Comparison of ENCODE assay signal across 21 mouse cellular contexts in the genomic region with DNA sequence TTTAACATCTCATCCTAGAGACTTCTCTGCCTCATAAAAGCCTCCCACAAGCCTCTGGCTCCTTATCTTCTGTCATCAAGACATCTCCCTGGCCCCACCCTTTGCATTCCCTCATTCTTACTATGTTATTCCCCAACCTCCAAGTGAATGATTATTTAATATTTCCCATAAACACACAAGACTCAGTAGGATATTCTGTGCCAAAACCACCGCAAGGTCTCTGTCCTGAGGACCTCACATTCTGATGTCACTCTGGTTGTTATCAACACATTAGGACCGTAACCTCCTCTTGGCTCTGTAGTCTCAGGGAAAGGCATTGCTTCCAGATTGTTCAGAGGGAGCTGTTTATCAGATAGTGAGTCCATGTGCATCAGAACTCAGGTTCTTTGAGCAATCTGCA.
DNase-seq lines count a peak whose midpoint lies in the region; TF ChIP-seq lines count a peak whose summit lies in the region.
"Had no signal": no experiment of that assay in that cellular context is flagged by ENCODE, and none has a peak within 500 bp of the region (broad histone marks: within the 10 kb centered on the region; RNA-seq: fewer than 3 reads in every experiment).

No protein-coding gene starts in this region.

- no peak overlapping the region for H3K27ac ChIP-seq in heart, adult 2 months
- H3K27ac ChIP-seq in hindbrain, embryonic 10.5 days = no peak overlapping the region
- H3K27ac ChIP-seq: embryonic facial prominence, embryonic 13.5 days; forebrain, embryonic 10.5 days; forebrain, embryonic 12.5 days had no signal

- peak; percentile 79 for DNase-seq in heart, adult 11 months
- no peak for DNase-seq in heart, adult 2 months
- peak; percentile 22 for DNase-seq in NIH3T3 (ENCODE audit: low read depth)
- peak; percentile 15 for DNase-seq in fibroblast of lung, adult 2 months (ENCODE audit: low read depth)
- DNase-seq in kidney, postnatal 25 days = no peak
- DNase-seq in hindbrain, embryonic 10.5 days (ENCODE audit: low spot score) = no peak
- DNase-seq in thymus, postnatal 10 days (ENCODE audit: low spot score in 2 of 2) = no peak
- DNase-seq: adrenal gland, adult 2 months; adrenal gland, postnatal 10 days; adrenal gland, postnatal 25 days; B cell, adult 2 months; cerebellum, adult 11-12 months; cerebellum, adult 2 months; cerebellum, adult 9-10 months; cerebellum, postnatal 10 days; cerebellum, postnatal 25 days had no signal

- no peaks in the 10 kb centered on the region for H3K79me2 ChIP-seq in heart, adult 2 months (replicated peaks; ENCODE audit: control insufficient read depth, insufficient read depth, low read length)

- intact Hi-C loops in heart, adult 2 months (cut with DNase I) = no loop called here

- H3K4me3 ChIP-seq in heart, adult 2 months = no peak overlapping the region
- H3K4me3 ChIP-seq in hindbrain, embryonic 10.5 days = no peak overlapping the region
- H3K4me3 ChIP-seq: embryonic facial prominence, embryonic 13.5 days; forebrain, embryonic 10.5 days; forebrain, embryonic 12.5 days had no signal

- no peak for TF ChIP-seq EP300 in heart, adult 2 months (IDR thresholded peaks at IDR 0.05; ENCODE audit: insufficient read depth, low read depth, low read length)

- H3K36me3 ChIP-seq in heart, adult 2 months (ENCODE audit: control insufficient read depth, insufficient read depth, low read length) = no peaks in the 10 kb centered on the region
- no peaks in the 10 kb centered on the region for H3K36me3 ChIP-seq in hindbrain, embryonic 10.5 days
- H3K36me3 ChIP-seq: embryonic facial prominence, embryonic 13.5 days; forebrain, embryonic 10.5 days; forebrain, embryonic 12.5 days; G1E had no signal

- 56% methylated on average over 2 of the region's 2 CpGs for WGBS in heart, adult 2 months
- 92% methylated on average over 2 of the region's 2 CpGs for WGBS in hindbrain, embryonic 10.5 days

- no peaks in the 10 kb centered on the region for H3K4me1 ChIP-seq in heart, adult 2 months (ENCODE audit: control insufficient read depth, insufficient read depth, low read length)
- H3K4me1 ChIP-seq in hindbrain, embryonic 10.5 days (replicated peaks) = no peaks in the 10 kb centered on the region
- H3K4me1 ChIP-seq: embryonic facial prominence, embryonic 13.5 days; forebrain, embryonic 10.5 days; forebrain, embryonic 12.5 days had no signal

- no peak for TF ChIP-seq POLR2A in heart, adult 2 months (IDR thresholded peaks at IDR 0.05; ENCODE audit: insufficient read depth, low read depth, low read length)

- no peaks in the 10 kb centered on the region for H3K9me3 ChIP-seq in hindbrain, embryonic 10.5 days
- H3K9me3 ChIP-seq: embryonic facial prominence, embryonic 13.5 days; forebrain, embryonic 10.5 days; forebrain, embryonic 12.5 days had no signal

- TF ChIP-seq CTCF in heart, adult 2 months (IDR thresholded peaks at IDR 0.05) = no peak

- no peaks in the 10 kb centered on the region; the same call in 1 of the 2 replicates for H3K27me3 ChIP-seq in heart, adult 2 months (ENCODE audit: control insufficient read depth, insufficient read depth, low read length)
- no peaks in the 10 kb centered on the region for H3K27me3 ChIP-seq in hindbrain, embryonic 10.5 days (ENCODE audit: insufficient read depth, poor library complexity, severe bottlenecking)
- H3K27me3 ChIP-seq: CH12.LX; embryonic facial prominence, embryonic 13.5 days; forebrain, embryonic 12.5 days had no signal

- H3K9ac ChIP-seq in heart, adult 2 months (ENCODE audit: low read depth, low read length) = no peak overlapping the region
- H3K9ac ChIP-seq: embryonic facial prominence, embryonic 13.5 days; forebrain, embryonic 12.5 days had no signal

Comparison
In these comparisons a context has a peak if more than half of its experiments do, and no peak if none do; other contexts are left out.
1. DNase-seq: peak in heart, adult 11 months (single experiment), NIH3T3 (single experiment) and fibroblast of lung, adult 2 months (single experiment); none in heart, adult 2 months (0 of 2), kidney, postnatal 25 days (0 of 2), hindbrain, embryonic 10.5 days (single experiment) and thymus, postnatal 10 days (0 of 2).